Mouse (Mus musculus) heart, embryonic 16.5 days (tissue): ENCODE results near the gene Gmds. TPM values are rescaled to one million over a fixed set of nuclear protein-coding genes. Genes with fewer than 3 reads are reported as not detected.

Experiments used
- ATAC-seq: fragments of 200-750 bp; cut with Nextera tagmentation; replicated peaks from 2 replicates; pipeline ENCODE4 v1.8.0; 2017; ENCODE audit warnings: moderate number of reproducible peaks; ENCODE audit not compliant: insufficient read depth, low FRiP score; ENCODE audit errors: extremely low read depth
- H3K27ac ChIP-seq: fragments of 300-500 bp; sonication (generic); 2 replicates; pipeline ENCODE4 v1.5.1; 2014; ENCODE audit warnings: mild to moderate bottlenecking, low read length, control low read depth, moderate library complexity
- H3K27me3 ChIP-seq: fragments of 300-500 bp; sonication (generic); 2 replicates; pipeline ENCODE4 v1.6.1; 2014; ENCODE audit warnings: low read length, mixed read lengths; ENCODE audit not compliant: control insufficient read depth, insufficient read depth
- H3K36me3 ChIP-seq: fragments of 300-500 bp; sonication (generic); 2 replicates; pipeline ENCODE4 v1.6.1; 2014; ENCODE audit not compliant: control insufficient read depth, insufficient read depth
- H3K4me1 ChIP-seq: fragments of 300-500 bp; sonication (generic); 2 replicates; pipeline ENCODE4 v1.6.1; 2014; ENCODE audit warnings: low read length, mixed read lengths; ENCODE audit not compliant: control insufficient read depth, insufficient read depth
- H3K4me2 ChIP-seq: fragments of 300-500 bp; sonication (generic); 2 replicates; pipeline ENCODE4 v1.6.1; 2014; ENCODE audit warnings: low read depth, mild to moderate bottlenecking, control low read depth, low read length
- H3K4me3 ChIP-seq: fragments of 300-500 bp; sonication (generic); 2 replicates; pipeline ENCODE4 v1.5.1; 2014; ENCODE audit warnings: mild to moderate bottlenecking, control low read depth, low read length
- H3K9ac ChIP-seq: fragments of 300-500 bp; sonication (generic); 2 replicates; pipeline ENCODE4 v1.6.1; 2014; ENCODE audit warnings: low read length, control low read depth
- H3K9me3 ChIP-seq: fragments of 300-500 bp; sonication (generic); replicated peaks from 2 replicates; pipeline ENCODE4 v1.6.1; 2016; ENCODE audit warnings: low read length; ENCODE audit not compliant: control insufficient read depth
- WGBS: fragments of 180-500 bp; shearing (Covaris S2); extraction: QIAGEN DNeasy Blood & Tissue Kit; methylation state at CpG from one replicate; pipeline ENCODE4 v1.1.7; 2014; 5-methylcytosine and 5-hydroxymethylcytosine counted together
- polyA plus RNA-seq: library from polyadenylated mRNA; unstranded; fragments of >200 nt; fragmentation: Nextera tagmentation; extraction: Ambion mirVana; gene quantifications from 2 replicates; pipeline ENCODE4 v1.2.1, GENCODE M21; 2015

The Gmds gene
- polyA plus RNA-seq, 1 experiment from 2014 or later = 21.8 TPM

DNA sequence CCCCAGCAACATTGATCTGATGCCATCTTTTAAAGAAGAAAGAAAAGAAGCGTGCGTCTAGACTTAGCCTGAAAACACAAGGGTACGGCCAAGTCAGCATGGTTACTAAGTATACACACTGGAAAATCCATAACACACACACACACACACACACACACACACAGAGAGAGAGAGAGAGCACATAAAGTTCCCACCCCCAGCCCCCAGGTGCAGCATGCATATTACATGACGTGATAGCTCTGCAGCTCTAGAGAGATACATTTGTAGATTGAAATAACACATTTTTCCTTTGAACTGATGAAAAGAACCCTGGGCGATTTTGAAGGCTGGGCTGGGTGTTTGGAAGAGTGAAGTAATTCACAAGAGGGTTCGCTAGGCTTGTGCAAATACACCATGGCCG lies 553.8 kb downstream of the Gmds start:
- Histone ChIP-seq H3K4me1 (no peaks in the 10 kb centered on the region), H3K9ac (no peak overlapping the region), H3K27me3 (no peaks in the 10 kb centered on the region), H3K4me2 (no peak overlapping the region), H3K4me3 (no peak overlapping the region), H3K9me3 (0 out of 2 replicates have a peak, but pooled peaks cover 3% of the 10 kb centered on the region), H3K27ac (no peak overlapping the region), H3K36me3 (no peaks in the 10 kb centered on the region)
- ATAC-seq = no peak
- WGBS = 72% methylated on average over 7 of the region's 7 CpGs

DNA sequence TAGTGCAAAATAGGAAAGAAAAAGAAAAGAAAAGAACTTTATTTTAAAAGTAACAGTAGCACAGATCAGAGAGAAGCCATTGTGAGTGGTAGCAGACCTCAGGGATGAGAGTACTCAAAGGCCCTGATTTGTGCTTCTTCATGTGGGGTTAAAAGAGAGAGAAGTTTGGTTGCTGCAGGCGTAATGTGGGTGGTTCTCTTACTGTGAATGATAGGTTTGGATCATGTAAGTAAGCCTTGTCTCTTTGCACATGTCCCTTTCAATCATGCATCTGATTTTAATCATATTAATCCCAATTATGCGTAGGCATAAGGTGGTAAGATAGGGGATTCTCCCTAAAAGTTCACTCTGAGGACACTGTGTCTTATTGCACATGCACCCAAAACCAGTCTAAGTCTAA lies 556.5 kb downstream of the Gmds start:
- no peaks in the 10 kb centered on the region for H3K4me1 ChIP-seq
- 88% methylated on average over 2 of the region's 2 CpGs for WGBS

DNA sequence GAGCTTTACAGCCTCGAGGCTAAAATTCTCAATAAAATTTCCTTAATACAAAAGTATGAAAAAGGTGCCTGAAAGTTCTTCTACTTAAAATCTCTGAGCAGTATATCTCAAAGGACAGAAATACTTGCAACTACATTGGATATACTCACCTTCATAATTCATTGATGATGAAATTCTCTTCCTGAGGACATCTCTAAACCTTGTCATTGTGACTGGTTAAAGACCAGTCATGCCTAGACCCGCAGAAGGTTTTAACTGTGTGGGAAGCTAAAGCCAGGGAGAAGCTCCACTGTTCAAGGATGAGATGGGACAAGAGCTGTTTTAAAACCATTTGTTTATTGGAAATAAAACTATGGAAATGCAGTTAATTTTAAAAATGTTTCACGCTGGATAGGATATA lies 558.2 kb downstream of the Gmds start:
- WGBS = 82% methylated on average over 3 of the region's 3 CpGs
- ATAC-seq = no peak
- no peaks in the 10 kb centered on the region for H3K4me1 ChIP-seq
- no peak overlapping the region for H3K4me2 ChIP-seq
- H3K9me3 ChIP-seq = no peaks in the 10 kb centered on the region
- H3K4me3 ChIP-seq = no peak overlapping the region
- no peak overlapping the region for H3K27ac ChIP-seq
- no peaks in the 10 kb centered on the region for H3K27me3 ChIP-seq
- H3K9ac ChIP-seq = no peak overlapping the region
- H3K36me3 ChIP-seq = no peaks in the 10 kb centered on the region

More for the DNA sequence above, 556.5 kb downstream of the Gmds start:
- no peak overlapping the region for H3K27ac ChIP-seq
- H3K27me3 ChIP-seq = no peaks in the 10 kb centered on the region
- no peak for ATAC-seq
- no peak overlapping the region for H3K9ac ChIP-seq
- 0 out of 2 replicates have a peak, but pooled peaks cover under 1% of the 10 kb centered on the region for H3K9me3 ChIP-seq
- no peak overlapping the region for H3K4me2 ChIP-seq
- no peak overlapping the region for H3K4me3 ChIP-seq
- no peaks in the 10 kb centered on the region for H3K36me3 ChIP-seq

DNA sequence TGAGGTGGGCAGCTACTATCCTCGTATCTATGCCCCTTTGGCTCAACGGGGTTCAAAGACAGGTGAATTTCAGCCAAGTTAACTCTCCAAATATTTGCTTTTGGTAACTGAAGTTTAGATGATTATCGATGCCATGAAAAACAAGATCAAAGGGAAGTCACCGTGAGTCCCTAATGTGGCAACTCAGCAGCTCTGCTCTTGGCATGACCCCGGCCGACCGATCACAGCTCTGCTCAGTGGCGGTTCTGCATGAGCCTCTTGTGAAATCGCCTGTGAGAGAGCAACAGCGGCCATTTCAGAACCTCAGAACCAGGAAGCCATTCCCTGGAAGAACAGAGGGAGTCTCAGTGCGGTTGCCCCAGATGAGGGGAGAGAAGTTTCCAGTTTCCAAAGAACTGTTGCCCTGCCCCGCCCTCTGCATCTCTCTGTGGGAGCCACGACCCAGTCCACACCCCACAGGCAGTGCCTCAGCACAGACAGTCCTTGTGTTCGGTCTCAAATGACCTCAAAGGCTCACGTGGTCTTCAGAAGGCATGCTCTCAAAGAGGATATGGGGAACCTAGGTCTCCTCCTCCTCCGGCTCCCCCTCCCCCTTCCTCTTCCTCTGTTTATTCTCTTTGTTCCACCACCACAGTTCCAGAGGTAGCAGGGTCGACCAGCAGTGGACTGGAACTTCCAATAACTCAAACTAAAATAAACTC lies 559.1 kb downstream of the Gmds start:
- no peak overlapping the region for H3K4me2 ChIP-seq
- WGBS = 63% methylated on average over 17 of the region's 17 CpGs
- H3K9me3 ChIP-seq = no peaks in the 10 kb centered on the region
- no peak overlapping the region for H3K4me3 ChIP-seq
- H3K9ac ChIP-seq = no peak overlapping the region
- ATAC-seq = no peak
- H3K36me3 ChIP-seq = no peaks in the 10 kb centered on the region
- H3K27ac ChIP-seq = no peak overlapping the region
- no peaks in the 10 kb centered on the region for H3K27me3 ChIP-seq
- no peaks in the 10 kb centered on the region for H3K4me1 ChIP-seq

DNA sequence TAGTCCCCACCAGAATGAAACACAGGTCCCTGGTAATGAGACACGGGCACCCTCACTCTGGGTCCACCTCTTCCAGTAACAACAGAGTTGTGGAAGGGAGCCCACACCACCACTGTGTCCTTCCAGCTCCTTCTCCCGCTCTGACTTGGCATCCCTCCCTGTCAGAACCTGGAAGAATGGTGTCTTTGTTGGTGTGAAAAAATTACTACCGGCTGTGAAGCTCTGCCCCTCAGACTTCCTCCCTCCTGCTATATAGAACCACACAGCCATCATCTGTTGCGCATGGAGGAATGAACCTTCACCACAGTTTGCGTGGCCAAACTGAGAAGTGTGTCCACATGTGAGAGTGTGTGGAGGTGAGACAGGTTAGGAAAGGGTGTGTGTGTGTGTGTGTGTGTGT lies 562.8 kb downstream of the Gmds start:
- H3K9me3 ChIP-seq = no peaks in the 10 kb centered on the region
- H3K4me3 ChIP-seq = no peak overlapping the region
- 68% methylated on average over 5 of the region's 5 CpGs for WGBS
- H3K27ac ChIP-seq = no peak overlapping the region
- H3K36me3 ChIP-seq = no peaks in the 10 kb centered on the region
- no peaks in the 10 kb centered on the region for H3K27me3 ChIP-seq
- H3K4me2 ChIP-seq = no peak overlapping the region
- no peak overlapping the region for H3K9ac ChIP-seq
- H3K4me1 ChIP-seq = no peaks in the 10 kb centered on the region
- ATAC-seq = no peak

DNA sequence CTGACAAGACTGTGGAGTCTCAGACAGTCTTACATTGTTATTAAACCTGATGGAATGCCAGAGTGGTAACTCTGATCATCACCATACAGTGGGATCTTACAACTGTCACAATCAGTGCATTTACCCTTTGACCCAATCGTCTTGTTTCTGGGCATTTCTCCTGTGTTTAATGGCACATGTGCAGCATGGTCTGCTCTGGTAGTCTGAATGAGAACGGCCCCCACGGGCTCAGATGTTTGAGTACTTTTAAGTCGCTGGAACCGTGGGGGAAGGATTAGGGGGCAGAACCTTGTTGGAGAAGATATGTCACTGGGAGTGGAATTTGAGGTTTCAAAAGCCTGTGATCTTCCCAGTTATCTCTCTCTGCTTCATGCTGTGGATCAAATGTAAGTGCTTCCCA lies 565.7 kb downstream of the Gmds start:
- H3K9ac ChIP-seq = no peak overlapping the region
- no peak for ATAC-seq
- 69% methylated on average over 5 of the region's 5 CpGs for WGBS

More for the DNA sequence above, 565.7 kb downstream of the Gmds start:
- Histone ChIP-seq H3K4me1 (no peaks in the 10 kb centered on the region), H3K4me2 (no peak overlapping the region), H3K36me3 (no peaks in the 10 kb centered on the region), H3K9me3 (no peaks in the 10 kb centered on the region), H3K4me3 (no peak overlapping the region), H3K27me3 (no peaks in the 10 kb centered on the region), H3K27ac (no peak overlapping the region)
